Mouse (Mus musculus): ENCODE measurements around the gene Celf2. TPM values are rescaled to one million over a fixed set of nuclear protein-coding genes. Genes with fewer than 3 reads are reported as not detected.

Gene Celf2
- polyA plus RNA-seq, 1 experiment, result 35.9 TPM

GRCm38 (mm10) chr2:7367738-7368137 is 141.6 kb downstream of the Celf2 start:
- WGBS, result 74% methylated on average over 4 of the region's 4 CpGs
- Histone ChIP-seq H3K4me1 (ENCODE audit: control insufficient read depth, insufficient read depth, low read length) (no peaks in the 10 kb centered on the region), H3K27ac (ENCODE audit: control insufficient read depth, insufficient read depth, low read depth, low read length, poor library complexity) (no peak overlapping the region), H3K4me3 (replicated peaks; ENCODE audit: control insufficient read depth, low read depth, low read length) (no peak overlapping the region)
- no peak for TF ChIP-seq POLR2A (IDR thresholded peaks at IDR 0.05; ENCODE audit: borderline replicate concordance, control insufficient read depth, low read depth, low read length)
- TF ChIP-seq CTCF (IDR thresholded peaks at IDR 0.05; ENCODE audit: control insufficient read depth, insufficient read depth, low read length), result no peak

GRCm38 (mm10) chr2:7359557-7359956 is 149.8 kb downstream of the Celf2 start:
- TF ChIP-seq POLR2A (IDR thresholded peaks at IDR 0.05; ENCODE audit: borderline replicate concordance, control insufficient read depth, low read depth, low read length) (no peak), CTCF (IDR thresholded peaks at IDR 0.05; ENCODE audit: control insufficient read depth, insufficient read depth, low read length) (no peak)
- WGBS, result 36% methylated on average over 5 of the region's 5 CpGs
- no peaks in the 10 kb centered on the region for H3K4me1 ChIP-seq (ENCODE audit: control insufficient read depth, insufficient read depth, low read length)
- no peak overlapping the region for H3K4me3 ChIP-seq (replicated peaks; ENCODE audit: control insufficient read depth, low read depth, low read length)
- no peak overlapping the region for H3K27ac ChIP-seq (ENCODE audit: control insufficient read depth, insufficient read depth, low read depth, low read length, poor library complexity)

GRCm38 (mm10) chr2:7358816-7359215 is 150.5 kb downstream of the Celf2 start:
- TF ChIP-seq CTCF (IDR thresholded peaks at IDR 0.05; ENCODE audit: control insufficient read depth, insufficient read depth, low read length) (no peak), POLR2A (IDR thresholded peaks at IDR 0.05; ENCODE audit: borderline replicate concordance, control insufficient read depth, low read depth, low read length) (no peak)
- H3K4me3 ChIP-seq (replicated peaks; ENCODE audit: control insufficient read depth, low read depth, low read length), result no peak overlapping the region
- 83% methylated on average over 3 of the region's 3 CpGs for WGBS
- H3K4me1 ChIP-seq (ENCODE audit: control insufficient read depth, insufficient read depth, low read length), result no peaks in the 10 kb centered on the region
- H3K27ac ChIP-seq (ENCODE audit: control insufficient read depth, insufficient read depth, low read depth, low read length, poor library complexity), result no peak overlapping the region

GRCm38 (mm10) chr2:7351234-7351633 is 158.1 kb downstream of the Celf2 start:
- Histone ChIP-seq H3K27ac (ENCODE audit: control insufficient read depth, insufficient read depth, low read depth, low read length, poor library complexity) (no peak overlapping the region), H3K4me3 (replicated peaks; ENCODE audit: control insufficient read depth, low read depth, low read length) (no peak overlapping the region), H3K4me1 (ENCODE audit: control insufficient read depth, insufficient read depth, low read length) (no peaks in the 10 kb centered on the region)
- 77% methylated on average over 5 of the region's 5 CpGs for WGBS
- TF ChIP-seq POLR2A (IDR thresholded peaks at IDR 0.05; ENCODE audit: borderline replicate concordance, control insufficient read depth, low read depth, low read length) (no peak), CTCF (IDR thresholded peaks at IDR 0.05; ENCODE audit: control insufficient read depth, insufficient read depth, low read length) (no peak)

- 76% methylated on average over 4 of the region's 4 CpGs for WGBS
- TF ChIP-seq POLR2A (IDR thresholded peaks at IDR 0.05; ENCODE audit: borderline replicate concordance, control insufficient read depth, low read depth, low read length), result no peak
- no peak for TF ChIP-seq CTCF (IDR thresholded peaks at IDR 0.05; ENCODE audit: control insufficient read depth, insufficient read depth, low read length)
- Histone ChIP-seq H3K27ac (ENCODE audit: control insufficient read depth, insufficient read depth, low read depth, low read length, poor library complexity) (no peak overlapping the region; the same call in 1 of the 2 replicates), H3K4me1 (ENCODE audit: control insufficient read depth, insufficient read depth, low read length) (no peaks in the 10 kb centered on the region), H3K4me3 (replicated peaks; ENCODE audit: control insufficient read depth, low read depth, low read length) (no peak overlapping the region)
Measured at GRCm38 (mm10) chr2:7346703-7347461, 162.5 kb downstream of the Celf2 start.

GRCm38 (mm10) chr2:7344951-7345350 is 164.4 kb downstream of the Celf2 start:
- Histone ChIP-seq H3K4me1 (ENCODE audit: control insufficient read depth, insufficient read depth, low read length) (no peaks in the 10 kb centered on the region), H3K4me3 (replicated peaks; ENCODE audit: control insufficient read depth, low read depth, low read length) (no peak overlapping the region), H3K27ac (ENCODE audit: control insufficient read depth, insufficient read depth, low read depth, low read length, poor library complexity) (no peak overlapping the region)
- WGBS, result 74% methylated on average over 2 of the region's 2 CpGs
- TF ChIP-seq CTCF (IDR thresholded peaks at IDR 0.05; ENCODE audit: control insufficient read depth, insufficient read depth, low read length) (no peak), POLR2A (IDR thresholded peaks at IDR 0.05; ENCODE audit: borderline replicate concordance, control insufficient read depth, low read depth, low read length) (no peak)

GRCm38 (mm10) chr2:7342911-7343478 is 166.4 kb downstream of the Celf2 start:
- no peak overlapping the region for H3K4me3 ChIP-seq (replicated peaks; ENCODE audit: control insufficient read depth, low read depth, low read length)
- TF ChIP-seq CTCF (IDR thresholded peaks at IDR 0.05; ENCODE audit: control insufficient read depth, insufficient read depth, low read length) (no peak), POLR2A (IDR thresholded peaks at IDR 0.05; ENCODE audit: borderline replicate concordance, control insufficient read depth, low read depth, low read length) (no peak)
- 76% methylated on average over 8 of the region's 8 CpGs for WGBS
- H3K4me1 ChIP-seq (ENCODE audit: control insufficient read depth, insufficient read depth, low read length), result no peaks in the 10 kb centered on the region
- H3K27ac ChIP-seq (ENCODE audit: control insufficient read depth, insufficient read depth, low read depth, low read length, poor library complexity), result no peak overlapping the region

- TF ChIP-seq POLR2A (IDR thresholded peaks at IDR 0.05; ENCODE audit: borderline replicate concordance, control insufficient read depth, low read depth, low read length) (no peak), CTCF (IDR thresholded peaks at IDR 0.05; ENCODE audit: control insufficient read depth, insufficient read depth, low read length) (no peak)
- no peaks in the 10 kb centered on the region for H3K4me1 ChIP-seq (ENCODE audit: control insufficient read depth, insufficient read depth, low read length)
- WGBS, result 80% methylated on average over 2 of the region's 2 CpGs
- H3K27ac ChIP-seq (ENCODE audit: control insufficient read depth, insufficient read depth, low read depth, low read length, poor library complexity), result no peak overlapping the region
- H3K4me3 ChIP-seq (replicated peaks; ENCODE audit: control insufficient read depth, low read depth, low read length), result no peak overlapping the region
Measured at GRCm38 (mm10) chr2:7334846-7335245, 174.5 kb downstream of the Celf2 start.
